Mouse (Mus musculus) B cell, adult (primary cell): ENCODE measurements around the gene Mtcl1. TPM values are rescaled to one million over a fixed set of nuclear protein-coding genes. Genes with fewer than 3 reads are reported as not detected.

Experiments used
- total RNA-seq: library from RNA; stranded (reverse); gene quantifications from 4 replicates; pipeline ENCODE4 v1.2.4, GENCODE M21; 2023; ENCODE audit not compliant: inconsistent age

The Mtcl1 gene
- total RNA-seq, result not detected in 4 replicates

GRCm38 (mm10) chr17:66449460-66450341, at the start of gene Mtcl1:
Gene Mtcl1 (minus strand): TSS chr17:66449750.

Other genes with a start within 250 kb of the Mtcl1 start
- 45.9 to 58.5 TPM (median 51.1 TPM) in 4 replicates for gene Rab12, start 70.0 kb upstream of the Mtcl1 start, total RNA-seq
- gene Themis3, start 144.9 kb upstream of the Mtcl1 start, total RNA-seq, result 0.19 to 0.33 TPM (median 0.26 TPM) in 4 replicates